Mouse (Mus musculus) liver, embryonic 11.5 days (tissue): ENCODE results near the gene Saxo1. TPM values are rescaled to one million over a fixed set of nuclear protein-coding genes. Genes with fewer than 3 reads are reported as not detected.

Source experiments
- ATAC-seq: fragments of 200-750 bp; cut with Nextera tagmentation; replicated peaks from 2 replicates; pipeline ENCODE4 v1.8.0; 2017; ENCODE audit warnings: moderate number of reproducible peaks, mild to moderate bottlenecking, moderate TSS enrichment, moderate library complexity; ENCODE audit not compliant: low FRiP score
- DNase-seq: peaks from one replicate; pipeline ENCODE4 v3.0.0-alpha.2; 2017; ENCODE audit warnings: low spot score
- H3K27ac ChIP-seq: fragments of 300-500 bp; sonication (generic); 2 replicates; pipeline ENCODE4 v1.5.1; 2014; ENCODE audit warnings: mild to moderate bottlenecking, low read depth, low read length, control low read depth
- H3K27me3 ChIP-seq: fragments of 300-500 bp; sonication (generic); replicated peaks from 2 replicates; pipeline ENCODE4 v1.6.1; 2014; ENCODE audit warnings: low read length, mixed read lengths; ENCODE audit not compliant: control insufficient read depth, insufficient read depth
- H3K36me3 ChIP-seq: fragments of 300-500 bp; sonication (generic); 2 replicates; pipeline ENCODE4 v1.6.1; 2014; ENCODE audit warnings: mild to moderate bottlenecking, low read length, moderate library complexity, mixed read lengths; ENCODE audit not compliant: control insufficient read depth, insufficient read depth
- H3K4me1 ChIP-seq: fragments of 300-500 bp; sonication (generic); replicated peaks from 2 replicates; pipeline ENCODE4 v1.6.1; 2014; ENCODE audit warnings: low read length, mixed read lengths; ENCODE audit not compliant: control insufficient read depth, insufficient read depth
- H3K4me2 ChIP-seq: fragments of 300-500 bp; sonication (generic); 2 replicates; pipeline ENCODE4 v1.6.1; 2014; ENCODE audit warnings: mild to moderate bottlenecking, control low read depth, moderate library complexity
- H3K4me3 ChIP-seq: fragments of 300-500 bp; sonication (generic); 2 replicates; pipeline ENCODE4 v1.5.1; 2014; ENCODE audit warnings: low read depth, low read length, control low read depth
- H3K9ac ChIP-seq: fragments of 300-500 bp; sonication (generic); 2 replicates; pipeline ENCODE4 v1.6.1; 2014; ENCODE audit warnings: low read depth, low read length, control low read depth
- H3K9me3 ChIP-seq: fragments of 300-500 bp; sonication (generic); 2 replicates; pipeline ENCODE4 v1.6.1; 2016; ENCODE audit warnings: low read length, inconsistent platforms, mixed read lengths; ENCODE audit not compliant: control insufficient read depth
- WGBS: fragments of 180-500 bp; shearing (Covaris S2); extraction: QIAGEN DNeasy Blood & Tissue Kit; methylation state at CpG from one replicate; pipeline ENCODE4 v1.1.7; 2014; 5-methylcytosine and 5-hydroxymethylcytosine counted together
- polyA plus RNA-seq: library from polyadenylated mRNA; unstranded; fragments of >200 nt; fragmentation: Nextera tagmentation; extraction: Ambion mirVana; gene quantifications from 2 replicates; pipeline ENCODE4 v1.2.1, GENCODE M21; 2014

Gene Saxo1
- not detected in 2 replicates for polyA plus RNA-seq

DNA sequence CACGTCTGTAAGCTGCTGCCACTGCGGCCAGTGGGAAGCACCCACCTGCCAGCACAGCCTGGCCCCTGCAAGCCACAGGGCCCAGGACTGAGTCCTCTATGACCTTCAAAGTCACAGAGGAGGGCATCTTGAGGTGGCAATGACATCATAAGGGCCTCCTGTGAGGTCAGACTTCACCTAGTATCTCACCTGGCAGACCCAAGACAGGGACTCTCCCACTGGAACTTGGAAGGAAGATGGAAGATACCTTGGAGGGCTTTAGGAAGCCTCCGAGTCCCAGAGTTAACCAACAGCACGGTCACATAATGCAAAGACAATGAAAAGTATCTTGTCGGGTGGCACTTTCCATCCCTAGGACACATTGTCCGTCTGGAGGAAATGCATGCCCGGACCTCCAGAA lies at the start of gene Saxo1:
TSS of gene Saxo1 (minus strand) at position 101 of the 400 bp plus-strand sequence.
- Histone ChIP-seq H3K27ac (no peak within 1 kb of the TSS), H3K27me3 (no peaks in the 10 kb centered on the region), H3K9ac (no peak within 1 kb of the TSS), H3K4me1 (no peaks in the 10 kb centered on the region), H3K36me3 (no peaks in the 10 kb centered on the region), H3K4me2 (no peak within 1 kb of the TSS), H3K9me3 (no peaks in the 10 kb centered on the region), H3K4me3 (no peak within 1 kb of the TSS)
- DNase-seq (no peak), ATAC-seq (no peak)
- 82% methylated on average over 7 of the region's 7 CpGs for WGBS

GRCm38 (mm10) chr4:86591304-86591703 lies 33.2 kb upstream of the Saxo1 start:
- DNase-seq (no peak), ATAC-seq (no peak)
- Histone ChIP-seq H3K4me3 (no peak overlapping the region), H3K9ac (no peak overlapping the region), H3K27me3 (no peaks in the 10 kb centered on the region), H3K27ac (no peak overlapping the region), H3K9me3 (no peaks in the 10 kb centered on the region), H3K4me2 (no peak overlapping the region), H3K4me1 (no peaks in the 10 kb centered on the region), H3K36me3 (peaks cover 20% of the 10 kb centered on the region)
- WGBS, result 92% methylated on average over 2 of the region's 2 CpGs

DNA sequence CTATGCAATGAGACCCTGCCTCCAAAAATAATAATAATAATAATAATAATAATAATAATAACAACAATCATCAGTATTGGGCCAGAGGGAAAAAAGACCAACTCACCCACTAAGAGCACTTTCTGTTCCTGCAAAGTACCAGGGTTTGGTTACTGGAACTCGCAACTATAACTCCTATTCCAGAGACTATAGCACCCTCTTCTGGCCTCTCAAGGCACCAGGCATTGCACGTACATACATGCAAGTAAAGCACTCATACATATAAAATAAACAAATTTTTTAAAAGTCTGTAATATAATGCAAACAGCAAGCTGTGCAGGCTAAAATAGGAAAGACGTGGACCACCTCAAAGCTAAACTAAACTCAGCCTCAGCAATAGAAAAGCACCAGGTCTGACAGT lies 30.1 kb upstream of the Saxo1 start:
- 85% methylated on average over 3 of the region's 3 CpGs for WGBS
- peaks cover 29% of the 10 kb centered on the region for H3K36me3 ChIP-seq

GRCm38 (mm10) chr4:86580591-86580990 lies 22.5 kb upstream of the Saxo1 start:
- 86% methylated on average over 3 of the region's 3 CpGs for WGBS
- Histone ChIP-seq H3K9me3 (no peaks in the 10 kb centered on the region), H3K4me3 (no peak overlapping the region), H3K27ac (no peak overlapping the region), H3K36me3 (peaks cover 16% of the 10 kb centered on the region), H3K4me1 (peaks cover 10% of the 10 kb centered on the region), H3K9ac (no peak overlapping the region), H3K4me2 (no peak overlapping the region), H3K27me3 (no peaks in the 10 kb centered on the region)
- ATAC-seq (no peak), DNase-seq (no peak)

More for the DNA sequence above, 30.1 kb upstream of the Saxo1 start:
- H3K4me3 ChIP-seq, result no peak overlapping the region
- no peaks in the 10 kb centered on the region for H3K9me3 ChIP-seq
- H3K27ac ChIP-seq, result no peak overlapping the region
- H3K4me2 ChIP-seq, result no peak overlapping the region
- H3K4me1 ChIP-seq, result no peaks in the 10 kb centered on the region
- H3K9ac ChIP-seq, result no peak overlapping the region
- no peak for DNase-seq
- no peak for ATAC-seq
- no peaks in the 10 kb centered on the region for H3K27me3 ChIP-seq

DNA sequence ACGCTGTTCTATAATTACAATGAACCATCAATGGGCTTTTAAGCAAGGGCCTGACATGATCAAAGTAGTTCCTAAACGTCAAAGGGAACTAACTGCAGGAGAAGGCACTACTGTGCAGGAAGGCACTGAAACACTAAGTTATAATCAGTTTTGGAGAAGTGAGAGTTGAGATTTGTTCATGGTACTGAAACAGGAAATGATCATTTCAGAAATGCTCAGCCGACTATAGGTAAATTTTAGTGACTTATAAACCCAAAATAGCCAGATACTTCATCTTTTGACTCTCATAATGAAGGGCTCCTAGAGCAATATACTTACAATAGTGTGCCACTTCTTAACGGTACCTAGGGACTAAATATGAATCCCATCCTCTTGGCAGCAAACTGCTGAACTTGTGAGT lies 21.9 kb upstream of the Saxo1 start:
- Histone ChIP-seq H3K4me2 (no peak overlapping the region), H3K4me1 (peaks cover 11% of the 10 kb centered on the region), H3K4me3 (no peak overlapping the region), H3K27ac (no peak overlapping the region), H3K9me3 (no peaks in the 10 kb centered on the region), H3K27me3 (no peaks in the 10 kb centered on the region), H3K9ac (no peak overlapping the region), H3K36me3 (peaks cover 13% of the 10 kb centered on the region)
- DNase-seq, result no peak
- no peak for ATAC-seq
- WGBS, result 69% methylated on average over 4 of the region's 4 CpGs

- Histone ChIP-seq H3K9me3 (no peaks in the 10 kb centered on the region), H3K4me2 (peak overlapping the region; percentile 82), H3K27ac (no peak overlapping the region), H3K36me3 (peaks cover 2% of the 10 kb centered on the region; the same call in 1 of the 2 replicates), H3K27me3 (no peaks in the 10 kb centered on the region), H3K9ac (peak overlapping the region; percentile 91), H3K4me1 (peaks cover 16% of the 10 kb centered on the region), H3K4me3 (peak overlapping the region; percentile 80)
- 8% methylated on average over 11 of the region's 11 CpGs for WGBS
- DNase-seq, result no peak
- ATAC-seq, result no peak
These were observed 18.6 kb upstream of the Saxo1 start for GRCm38 (mm10) chr4:86576630-86577225.

DNA sequence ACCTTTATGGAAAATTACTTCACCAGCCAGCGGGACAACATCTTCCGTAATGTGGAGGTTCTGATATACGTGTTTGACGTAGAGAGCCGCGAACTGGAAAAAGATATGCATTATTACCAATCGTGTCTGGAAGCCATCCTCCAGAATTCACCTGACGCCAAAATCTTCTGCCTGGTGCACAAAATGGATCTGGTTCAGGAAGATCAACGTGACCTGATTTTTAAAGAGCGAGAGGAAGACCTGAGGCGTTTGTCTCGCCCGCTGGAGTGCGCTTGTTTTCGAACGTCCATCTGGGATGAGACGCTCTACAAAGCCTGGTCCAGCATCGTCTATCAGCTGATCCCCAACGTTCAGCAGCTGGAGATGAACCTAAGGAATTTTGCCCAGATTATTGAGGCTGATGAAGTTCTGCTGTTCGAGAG lies 18.0 kb upstream of the Saxo1 start:
- Histone ChIP-seq H3K27ac (peak overlapping the region; percentile 93), H3K9me3 (no peaks in the 10 kb centered on the region), H3K27me3 (no peaks in the 10 kb centered on the region), H3K36me3 (peaks cover 2% of the 10 kb centered on the region; the same call in 1 of the 2 replicates), H3K9ac (peak overlapping the region; percentile 91), H3K4me1 (peaks cover 16% of the 10 kb centered on the region), H3K4me3 (peak overlapping the region; percentile 80), H3K4me2 (peak overlapping the region; percentile 82)
- ATAC-seq, result 0 out of 2 replicates have a peak, but pooled peaks have one; percentile 24
- peak; percentile 56 for DNase-seq
- under 1% methylated on average over 20 of the region's 20 CpGs for WGBS

DNA sequence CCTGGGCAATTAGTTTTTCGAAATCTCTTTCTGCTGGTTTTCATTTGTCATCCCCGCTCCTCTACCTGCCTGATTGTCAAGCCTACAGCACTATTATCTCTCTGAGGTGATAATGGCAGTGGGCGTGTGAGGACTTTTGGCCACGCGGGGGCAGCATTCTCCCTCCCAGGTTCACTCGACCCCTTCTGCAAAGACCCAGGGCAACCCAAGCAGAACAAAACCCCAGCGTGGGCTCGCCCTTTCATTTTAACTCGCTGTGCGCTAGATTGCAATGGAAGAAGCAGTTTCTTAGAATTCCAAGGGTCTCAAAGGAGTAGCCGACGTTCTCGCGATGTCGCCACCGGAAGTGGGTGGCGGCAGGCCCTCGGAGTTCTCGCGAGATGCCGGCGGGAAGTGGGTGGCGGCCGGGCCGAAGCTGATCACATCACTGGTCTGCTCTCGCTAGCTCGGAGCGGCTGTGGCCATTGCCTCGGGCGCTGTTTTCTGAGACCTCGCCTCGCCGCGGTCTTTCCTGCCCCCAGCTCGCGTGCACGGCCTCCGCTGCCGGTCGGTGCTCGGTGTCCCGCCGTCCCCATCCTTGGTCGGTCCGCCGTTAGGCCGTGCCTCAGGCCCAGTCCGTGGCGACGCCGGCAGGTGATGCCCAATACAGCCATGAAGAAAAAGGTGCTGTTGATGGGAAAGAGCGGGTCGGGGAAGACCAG lies 17.3 kb upstream of the Saxo1 start, which contains the start of gene Rraga:
TSS of gene Rraga (plus strand) at position 386 of the 701 bp plus-strand sequence.
- peak; percentile 96 for ATAC-seq
- Histone ChIP-seq H3K9ac (peak within 1 kb of the TSS; percentile 91), H3K27me3 (no peaks in the 10 kb centered on the region), H3K27ac (peak within 1 kb of the TSS; percentile 93), H3K4me3 (peak within 1 kb of the TSS; percentile 80), H3K9me3 (no peaks in the 10 kb centered on the region), H3K4me2 (peak within 1 kb of the TSS; percentile 82), H3K4me1 (peaks cover 16% of the 10 kb centered on the region), H3K36me3 (peaks cover 2% of the 10 kb centered on the region; the same call in 1 of the 2 replicates)
- under 1% methylated on average over 53 of the region's 53 CpGs for WGBS
- peak; percentile 92 for DNase-seq
